Mouse (Mus musculus) kidney, postnatal 25 days (tissue): ENCODE measurements at regions not wholly inside any gene's neighbourhood (a gene's known extent, or its start where the extent isn't known, plus 50 kb on each side); places are given as distances from the start of the nearest gene placed in this dataset.
"Not testable (repeated sequence)": the region's sequence is repeated elsewhere in the genome, so short reads cannot be mapped to it uniquely, and the experiment has no call there.

Source experiments
- DNase-seq, 2 experiments: peaks; one replicate each; pipeline ENCODE4 v3.0.0; 2021; ENCODE audit warnings: mixed read lengths in 2 of 2

GRCm38 (mm10) chr14:19327321-19327720, 91.4 kb downstream of the Gm21738 start:
- DNase-seq, result no peak

- no peak for DNase-seq
Observed at GRCm38 (mm10) chr14:19311614-19312013, 107.1 kb downstream of the Gm21738 start.

- DNase-seq, result not testable (repeated sequence)
Observed at GRCm38 (mm10) chr14:19302859-19303258, 115.9 kb downstream of the Gm21738 start.

- no peak for DNase-seq
Observed at GRCm38 (mm10) chr14:19279096-19279495, 139.6 kb downstream of the Gm21738 start.

DNA sequence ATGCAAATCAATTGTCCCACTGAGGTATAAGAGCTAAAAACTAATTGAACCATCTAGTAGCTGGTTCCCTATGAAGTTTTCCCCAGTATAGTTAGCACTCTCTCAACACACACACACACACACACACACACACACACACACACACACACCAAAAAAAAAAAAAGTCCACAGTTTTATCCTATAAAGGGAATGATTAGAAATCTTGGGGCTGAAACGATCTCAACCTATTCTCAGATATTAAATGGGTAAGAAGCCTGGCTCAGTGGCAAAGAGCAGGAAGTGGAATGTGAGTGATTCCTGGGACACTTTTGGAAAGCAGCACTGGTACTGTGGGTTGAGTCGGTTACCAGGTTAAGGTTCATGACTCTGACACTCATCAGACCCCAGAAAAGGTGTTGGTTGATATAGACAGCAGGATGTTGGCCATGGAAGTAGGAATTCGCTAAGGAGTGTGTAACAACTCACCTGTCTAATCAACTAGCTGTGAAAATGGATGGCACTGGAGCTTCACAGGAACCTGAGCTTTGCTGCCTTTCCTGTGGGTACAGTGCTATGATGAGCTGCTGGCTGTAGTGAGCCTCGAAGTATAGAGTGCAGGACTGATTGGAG, 140.8 kb downstream of the Gm21738 start:
- peak; percentile 43 to 59 for DNase-seq
